Mouse (Mus musculus) testis, adult 2 months (tissue): ENCODE results near the gene Gm14226. TPM values are rescaled to one million over a fixed set of nuclear protein-coding genes. Genes with fewer than 3 reads are reported as not detected.

Experiments
- H3K27ac ChIP-seq: fragments of 200-500 bp; 2 replicates; pipeline ENCODE4 v1.5.1; 2012; ENCODE audit warnings: low read depth, low read length; ENCODE audit not compliant: control insufficient read depth, insufficient read depth
- H3K27me3 ChIP-seq: fragments of 200-500 bp; 2 replicates; pipeline ENCODE4 v1.6.1; 2012; ENCODE audit warnings: mild to moderate bottlenecking, low read length, moderate library complexity; ENCODE audit not compliant: control insufficient read depth, insufficient read depth
- H3K36me3 ChIP-seq: fragments of 200-500 bp; 2 replicates; pipeline ENCODE4 v1.6.1; 2012; ENCODE audit warnings: mild to moderate bottlenecking, low read length; ENCODE audit not compliant: control insufficient read depth, insufficient read depth
- H3K4me1 ChIP-seq: fragments of 200-500 bp; 2 replicates; pipeline ENCODE4 v1.6.1; 2012; ENCODE audit warnings: low read length; ENCODE audit not compliant: control insufficient read depth, insufficient read depth
- H3K4me3 ChIP-seq: fragments of 200-500 bp; 2 replicates; pipeline ENCODE4 v1.5.1; 2012; ENCODE audit warnings: low read depth, mild to moderate bottlenecking, low read length, moderate library complexity, mixed read lengths; ENCODE audit not compliant: control insufficient read depth
- CTCF ChIP-seq: fragments of 200-500 bp; IDR thresholded peaks from 2 replicates; pipeline ENCODE4 v1.5.1; 2012; ENCODE audit warnings: low read depth, mild to moderate bottlenecking, inconsistent platforms, low read length, moderate library complexity; ENCODE audit not compliant: control insufficient read depth, insufficient read depth, insufficient replicate concordance
- POLR2A ChIP-seq: fragments of 200-500 bp; IDR thresholded peaks from 2 replicates; pipeline ENCODE4 v1.6.1; 2012; ENCODE audit warnings: low read depth, mild to moderate bottlenecking, inconsistent platforms, low read length, moderate library complexity; ENCODE audit not compliant: control insufficient read depth
- polyA plus RNA-seq: library from polyadenylated mRNA; depleted of rRNA; stranded (reverse); fragments of >200 nt; gene quantifications from 2 replicates; pipeline ENCODE4 v1.2.3, GENCODE M21; 2012; rRNA removed

Gene Gm14226
- polyA plus RNA-seq, 1 experiment, result 58.7 TPM

DNA sequence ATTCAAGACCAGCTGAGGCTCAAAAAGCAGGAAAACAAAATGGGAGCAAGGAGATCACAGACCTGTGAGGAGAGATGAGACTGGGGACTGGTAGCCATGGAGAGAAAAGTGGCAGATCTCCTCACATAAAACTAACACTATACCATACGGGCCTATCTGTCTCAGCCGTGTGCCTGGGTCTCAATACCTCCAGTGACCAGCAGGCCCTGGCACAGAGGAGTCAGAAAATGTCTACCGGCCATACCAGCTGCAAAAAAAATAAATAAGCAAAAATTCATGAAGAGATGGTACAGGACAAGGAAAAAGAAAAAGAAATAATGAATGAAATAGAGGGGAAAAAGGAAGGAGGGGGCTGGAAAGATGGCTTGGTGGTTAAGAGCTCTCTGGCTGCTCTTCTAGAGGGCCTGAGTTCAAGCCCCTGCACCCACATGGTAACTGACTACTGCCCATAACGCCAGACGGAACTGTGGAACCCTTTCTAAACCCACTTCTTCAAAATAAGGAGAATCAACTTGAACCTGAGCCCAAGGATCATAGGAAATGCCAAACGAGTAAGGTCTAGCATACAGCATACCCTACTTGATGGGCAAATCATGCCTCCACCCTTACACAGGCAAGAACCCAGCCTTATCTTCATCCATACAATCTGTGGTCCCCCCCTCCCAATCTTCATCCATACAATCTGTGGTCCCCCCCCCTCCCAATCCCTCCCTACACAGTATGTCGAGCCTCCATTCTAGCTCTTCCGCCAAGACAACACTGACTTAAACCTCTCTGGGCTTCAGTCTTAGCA, 54.5 kb downstream of the Gm14226 start:
- no peak for TF ChIP-seq POLR2A
- no peak for TF ChIP-seq CTCF
- H3K27ac ChIP-seq, result no peak overlapping the region

DNA sequence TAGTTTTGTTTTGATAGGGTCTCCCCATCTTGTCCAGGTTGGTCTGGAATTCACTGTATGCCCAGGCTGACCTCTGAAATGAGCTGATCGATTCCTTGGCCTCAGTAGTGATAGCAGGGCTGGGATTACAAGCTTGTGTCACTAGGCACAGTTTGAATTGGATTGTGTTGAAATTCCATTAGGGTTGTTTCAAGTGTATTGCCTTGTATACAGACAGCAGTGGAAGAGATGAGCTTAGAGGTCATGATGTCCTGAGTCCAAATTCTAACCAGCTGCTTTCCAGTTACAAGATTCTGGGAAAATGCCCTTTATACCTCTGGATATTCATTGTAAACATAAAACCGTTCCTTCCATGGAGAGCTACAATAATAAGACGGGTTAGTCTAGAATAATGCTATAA, 55.3 kb downstream of the Gm14226 start:
- peak overlapping the region; percentile 75; the same call in 1 of the 2 replicates for H3K27ac ChIP-seq

More for the DNA sequence above, 54.5 kb downstream of the Gm14226 start:
- Histone ChIP-seq H3K36me3 (no peaks in the 10 kb centered on the region), H3K4me3 (no peak overlapping the region), H3K27me3 (no peaks in the 10 kb centered on the region), H3K4me1 (peaks cover 8% of the 10 kb centered on the region)

DNA sequence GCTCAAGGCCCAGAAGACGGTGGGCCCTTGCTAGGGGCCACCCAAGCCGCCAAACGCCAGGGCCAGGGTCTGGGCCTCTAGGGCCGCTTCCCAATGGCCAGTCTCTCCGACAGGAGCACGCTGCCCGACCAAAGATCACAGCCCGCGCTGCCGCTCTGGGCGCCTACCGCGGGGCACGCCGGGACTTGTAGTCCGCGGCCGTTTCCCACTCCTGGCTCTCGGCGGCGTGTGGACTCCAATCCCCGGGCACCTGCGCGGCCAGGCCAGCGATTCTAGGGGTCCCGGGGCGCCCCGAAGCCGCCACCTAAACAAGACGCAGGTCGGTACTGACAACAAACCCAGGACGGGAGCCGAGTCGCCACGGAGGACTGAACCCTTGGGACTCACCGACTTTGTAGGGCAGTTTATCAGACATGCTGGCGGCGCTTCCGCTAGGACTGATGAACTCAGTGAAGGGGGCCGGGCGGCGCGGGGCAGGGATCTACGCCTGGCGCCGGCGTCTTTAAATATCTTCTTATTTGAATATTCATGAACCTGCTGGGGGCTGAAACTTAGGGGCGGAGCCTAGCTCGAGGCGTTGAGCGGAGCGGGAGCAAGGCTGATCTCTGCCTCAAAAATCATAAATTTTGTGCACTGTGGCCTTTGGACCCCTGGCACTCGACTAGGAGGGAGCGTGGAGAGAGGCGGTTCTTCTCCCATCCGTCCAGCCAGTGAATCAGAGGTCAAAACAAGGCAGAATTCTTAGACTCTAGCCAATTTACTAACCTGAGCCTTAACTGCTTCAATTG, 56.1 kb downstream of the Gm14226 start, which contains the start of gene Ahcy:
TSS of gene Ahcy (minus strand) at position 520 of the 788 bp plus-strand sequence.
- Histone ChIP-seq H3K36me3 (no peaks in the 10 kb centered on the region), H3K4me3 (peak within 1 kb of the TSS; percentile 82), H3K27ac (peak within 1 kb of the TSS; percentile 75), H3K4me1 (peaks cover 8% of the 10 kb centered on the region), H3K27me3 (no peaks in the 10 kb centered on the region)
- TF ChIP-seq POLR2A (peak; percentile 31; the same call in 1 of the 2 replicates), CTCF (no peak)

More for the DNA sequence above, 55.3 kb downstream of the Gm14226 start:
- Histone ChIP-seq H3K4me3 (no peak overlapping the region; the same call in 1 of the 2 replicates), H3K36me3 (no peaks in the 10 kb centered on the region), H3K4me1 (peaks cover 8% of the 10 kb centered on the region), H3K27me3 (no peaks in the 10 kb centered on the region)
- TF ChIP-seq POLR2A (no peak), CTCF (no peak)

DNA sequence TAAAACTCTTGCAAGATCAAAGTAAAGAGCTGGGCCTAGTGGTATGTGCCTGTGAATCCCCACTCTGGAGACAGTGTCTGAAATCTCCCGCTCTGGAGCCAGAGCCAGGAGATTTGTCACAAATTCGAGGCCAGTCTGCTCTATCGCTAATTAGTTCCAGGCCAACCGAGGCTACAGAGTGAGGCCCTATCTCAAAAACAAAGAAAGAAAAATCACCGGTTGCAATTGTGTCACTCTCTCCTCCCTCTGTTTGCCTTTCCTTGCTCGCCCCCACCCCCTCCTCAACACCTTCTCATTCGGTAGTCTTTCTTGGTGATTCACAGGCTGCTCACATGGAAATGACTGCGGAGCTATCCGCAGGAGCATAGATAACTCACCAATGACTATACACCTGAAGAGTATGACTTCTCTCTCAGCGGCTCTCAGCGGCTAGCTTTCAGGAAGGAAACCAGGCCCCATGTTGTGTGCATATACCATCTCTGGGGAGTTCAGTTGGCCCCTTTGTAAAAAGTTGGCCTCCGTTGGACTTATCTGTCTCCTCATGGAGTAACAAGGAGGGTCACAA, 56.8 kb downstream of the Gm14226 start:
- H3K36me3 ChIP-seq, result no peaks in the 10 kb centered on the region
- H3K27me3 ChIP-seq, result no peaks in the 10 kb centered on the region
- H3K4me1 ChIP-seq, result peaks cover 8% of the 10 kb centered on the region
- H3K27ac ChIP-seq, result peak overlapping the region; percentile 46
- H3K4me3 ChIP-seq, result peak overlapping the region; percentile 82
- TF ChIP-seq POLR2A (no peak), CTCF (no peak)

DNA sequence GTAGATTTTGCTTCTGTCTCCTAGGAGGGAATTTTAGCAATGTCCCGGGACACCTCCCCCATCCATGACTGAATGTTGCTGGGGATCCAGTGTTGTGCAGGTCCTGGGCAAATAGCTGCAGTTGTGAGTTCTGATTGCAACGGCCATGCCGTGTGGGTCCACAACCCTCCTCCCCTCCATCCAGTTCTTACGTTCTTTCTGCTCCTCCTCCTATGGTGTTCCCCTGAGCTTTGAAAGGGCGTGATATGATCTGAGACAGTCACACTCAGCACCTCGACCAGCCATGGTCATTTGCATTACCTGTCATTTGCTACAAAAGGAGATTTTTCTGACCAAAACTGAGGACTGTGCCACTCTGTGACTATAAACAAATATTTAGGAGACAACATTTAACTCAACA, 57.6 kb downstream of the Gm14226 start:
- no peak for TF ChIP-seq POLR2A
- no peak for TF ChIP-seq CTCF
- Histone ChIP-seq H3K27me3 (no peaks in the 10 kb centered on the region), H3K36me3 (no peaks in the 10 kb centered on the region), H3K4me3 (peak overlapping the region; percentile 82; the same call in 1 of the 2 replicates), H3K27ac (no peak overlapping the region), H3K4me1 (peaks cover 8% of the 10 kb centered on the region)

Other genes with a start within 250 kb of the Gm14226 start
- not detected in 2 replicates for gene Gm14214, start 248.2 kb upstream of the Gm14226 start, polyA plus RNA-seq
- gene Raly, start 227.2 kb upstream of the Gm14226 start, polyA plus RNA-seq, result 62.8 and 64.0 TPM in 2 replicates
- 1.4 and 2.9 TPM in 2 replicates for gene a, start 226.9 kb upstream of the Gm14226 start, polyA plus RNA-seq
- gene Eif2s2, start 125.3 kb upstream of the Gm14226 start, polyA plus RNA-seq, result 23.3 and 24.5 TPM in 2 replicates
- gene Ahcy, start 56.2 kb downstream of the Gm14226 start, polyA plus RNA-seq, result 28.3 and 30.3 TPM in 2 replicates
- 6.6 and 8.1 TPM in 2 replicates for gene Itch, start 115.2 kb downstream of the Gm14226 start, polyA plus RNA-seq
- gene Dynlrb1, start 218.3 kb downstream of the Gm14226 start, polyA plus RNA-seq, result 53.6 and 60.8 TPM in 2 replicates